Mouse (Mus musculus): ENCODE measurements around the gene Sult2b1. TPM values are rescaled to one million over a fixed set of nuclear protein-coding genes. Genes with fewer than 3 reads are reported as not detected.

The Sult2b1 gene
- polyA plus RNA-seq, 1 experiment from 2014 or later = 5.2 TPM

DNA sequence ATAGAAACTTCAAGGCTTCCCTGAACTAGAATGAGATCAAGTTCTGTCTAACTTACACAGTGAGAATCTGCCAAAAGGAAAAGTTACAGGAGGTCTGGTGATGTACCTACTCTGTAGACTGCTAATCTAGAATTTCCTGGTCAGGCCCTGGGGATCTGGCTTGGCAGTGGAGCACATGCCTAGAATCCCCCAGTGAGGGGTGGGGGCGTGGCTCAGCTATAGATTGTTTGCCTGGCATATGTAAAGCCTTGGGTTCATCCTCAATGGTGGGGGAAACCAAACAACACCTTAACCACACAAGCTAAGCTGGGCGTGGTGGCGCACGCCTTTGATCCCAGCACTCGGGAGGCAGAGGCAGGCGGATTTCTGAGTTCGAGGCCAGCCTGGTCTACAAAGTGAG, 86.6 kb downstream of the Sult2b1 start:
- Histone ChIP-seq H3K4me3 (no peak overlapping the region), H3K4me1 (replicated peaks) (peaks cover 42% of the 10 kb centered on the region), H3K27ac (replicated peaks) (no peak overlapping the region), H3K9ac (no peak overlapping the region), H3K27me3 (peaks cover 27% of the 10 kb centered on the region), H3K9me3 (no peaks in the 10 kb centered on the region), H3K36me3 (no peaks in the 10 kb centered on the region), H3K4me2 (no peak overlapping the region)
- WGBS = 89% methylated on average over 7 of the region's 7 CpGs
- ATAC-seq (ENCODE audit: low read depth) = no peak

DNA sequence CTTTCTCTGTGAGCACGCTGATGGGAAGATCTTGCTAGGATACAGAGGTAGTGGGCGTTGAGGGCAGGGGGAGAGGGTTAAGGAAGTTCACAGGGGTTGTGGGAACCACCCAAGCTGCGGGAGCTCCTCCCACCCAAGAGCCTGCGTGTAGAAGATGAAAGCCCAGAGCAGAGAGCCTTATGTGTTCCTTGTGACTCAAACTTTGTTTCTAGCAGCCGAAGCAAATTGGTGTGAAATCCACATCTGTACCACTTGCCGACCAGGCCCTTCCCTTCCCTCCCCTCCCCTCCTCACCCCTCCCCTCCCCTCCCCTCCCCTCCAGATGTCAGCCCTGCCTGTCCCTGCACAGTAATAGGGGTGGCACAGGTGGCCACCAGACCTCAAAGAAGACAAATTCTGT, 89.4 kb downstream of the Sult2b1 start:
- no peaks in the 10 kb centered on the region for H3K36me3 ChIP-seq
- WGBS = 4% methylated on average over 6 of the region's 6 CpGs
- no peak overlapping the region for H3K4me2 ChIP-seq
- no peak overlapping the region for H3K9ac ChIP-seq
- peaks cover 22% of the 10 kb centered on the region for H3K27me3 ChIP-seq
- no peak for ATAC-seq (ENCODE audit: low read depth)
- H3K27ac ChIP-seq (replicated peaks) = no peak overlapping the region
- H3K9me3 ChIP-seq = no peaks in the 10 kb centered on the region
- no peak overlapping the region for H3K4me3 ChIP-seq
- peaks cover 18% of the 10 kb centered on the region for H3K4me1 ChIP-seq (replicated peaks)

DNA sequence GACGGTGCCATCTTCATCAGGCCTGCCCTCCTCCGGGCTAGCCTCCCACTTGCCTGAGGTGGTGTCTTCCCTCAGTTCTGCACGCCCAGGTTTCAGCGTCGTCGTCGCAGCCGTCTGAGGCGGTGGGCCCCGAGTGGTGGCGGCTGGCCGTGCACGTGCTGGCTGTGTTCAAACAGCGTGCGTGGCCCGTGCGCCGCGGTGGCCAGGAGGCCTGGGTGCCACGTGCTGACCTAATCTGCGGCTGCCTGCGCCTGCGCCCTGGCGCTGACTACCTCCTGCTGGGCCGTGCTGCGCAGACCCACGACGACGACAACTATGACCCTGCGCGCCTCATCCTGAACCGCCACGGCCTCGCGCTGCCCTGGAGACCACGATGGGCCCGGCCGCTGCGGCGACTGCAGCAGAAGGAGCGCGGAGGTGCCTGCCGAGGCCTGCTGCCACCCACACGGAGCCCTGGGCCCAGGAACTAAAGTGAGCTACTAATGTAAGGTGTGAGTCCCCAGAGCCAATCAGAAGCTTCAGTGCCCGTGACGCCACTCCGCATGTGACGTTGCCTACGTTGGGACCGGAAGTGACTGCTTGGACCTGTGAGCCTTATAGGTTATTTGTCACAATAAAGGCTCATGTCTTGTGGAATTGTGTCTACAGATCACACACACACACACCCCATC, 90.4 kb downstream of the Sult2b1 start, which contains the start of gene Sec1:
Gene Sec1, minus strand, starts transcription at position 482 of the 671 bp plus-strand sequence.
- H3K9me3 ChIP-seq = no peaks in the 10 kb centered on the region
- no peak within 1 kb of the TSS for H3K9ac ChIP-seq
- no peaks in the 10 kb centered on the region for H3K36me3 ChIP-seq
- H3K27me3 ChIP-seq = peaks cover 12% of the 10 kb centered on the region
- 87% methylated on average over 50 of the region's 50 CpGs for WGBS
- H3K27ac ChIP-seq (replicated peaks) = no peak within 1 kb of the TSS
- peaks cover 8% of the 10 kb centered on the region; the same call in 1 of the 2 replicates for H3K4me1 ChIP-seq (replicated peaks)
- ATAC-seq (ENCODE audit: low read depth) = no peak
- no peak within 1 kb of the TSS for H3K4me2 ChIP-seq
- no peak within 1 kb of the TSS for H3K4me3 ChIP-seq

DNA sequence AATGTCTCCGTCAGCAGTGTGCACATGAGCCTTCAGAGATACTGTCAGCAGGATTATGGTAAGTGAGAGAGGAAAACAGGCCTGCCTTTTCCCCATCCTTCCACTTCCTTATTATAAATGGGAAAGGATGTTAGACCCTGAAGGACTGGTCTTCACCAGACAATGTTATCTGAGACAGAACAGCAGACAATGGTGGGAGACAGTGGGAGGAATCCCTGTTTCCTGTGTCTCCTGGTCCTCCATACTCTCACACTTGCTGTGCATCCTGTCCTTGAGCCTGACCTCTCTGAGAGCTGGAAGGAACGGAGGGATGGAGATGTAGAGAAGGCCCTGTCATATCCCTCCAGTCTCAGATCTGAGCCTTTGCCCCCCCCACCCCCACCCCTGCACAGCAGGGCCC, 92.1 kb downstream of the Sult2b1 start:
- Histone ChIP-seq H3K9ac (no peak overlapping the region), H3K36me3 (no peaks in the 10 kb centered on the region), H3K27me3 (no peaks in the 10 kb centered on the region; the same call in 1 of the 2 replicates), H3K27ac (replicated peaks) (no peak overlapping the region), H3K4me3 (no peak overlapping the region), H3K4me2 (no peak overlapping the region), H3K4me1 (replicated peaks) (no peaks in the 10 kb centered on the region; the same call in 1 of the 2 replicates), H3K9me3 (no peaks in the 10 kb centered on the region)
- no peak for ATAC-seq (ENCODE audit: low read depth)
- WGBS = 88% methylated on average over 2 of the region's 2 CpGs

DNA sequence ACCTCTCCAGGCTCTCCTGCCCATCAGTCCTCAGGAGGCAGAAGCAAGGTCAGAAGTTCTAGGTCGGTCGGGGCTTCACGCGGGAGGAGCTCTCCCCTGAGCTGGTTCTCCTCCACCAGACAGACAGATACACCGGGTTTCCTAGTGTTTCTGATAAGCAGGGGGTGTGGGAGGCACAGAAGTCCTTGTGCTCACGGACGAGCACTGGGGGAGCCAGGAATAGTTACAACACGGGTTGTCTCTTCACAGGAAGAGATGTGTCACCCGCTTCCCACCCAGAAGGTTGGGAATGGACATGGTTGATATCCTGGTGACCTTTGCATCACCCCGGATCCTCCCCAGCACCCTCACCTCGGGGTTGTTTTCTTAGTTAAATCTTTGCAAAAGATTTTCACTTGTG, 94.7 kb downstream of the Sult2b1 start:
- WGBS = 76% methylated on average over 11 of the region's 11 CpGs

DNA sequence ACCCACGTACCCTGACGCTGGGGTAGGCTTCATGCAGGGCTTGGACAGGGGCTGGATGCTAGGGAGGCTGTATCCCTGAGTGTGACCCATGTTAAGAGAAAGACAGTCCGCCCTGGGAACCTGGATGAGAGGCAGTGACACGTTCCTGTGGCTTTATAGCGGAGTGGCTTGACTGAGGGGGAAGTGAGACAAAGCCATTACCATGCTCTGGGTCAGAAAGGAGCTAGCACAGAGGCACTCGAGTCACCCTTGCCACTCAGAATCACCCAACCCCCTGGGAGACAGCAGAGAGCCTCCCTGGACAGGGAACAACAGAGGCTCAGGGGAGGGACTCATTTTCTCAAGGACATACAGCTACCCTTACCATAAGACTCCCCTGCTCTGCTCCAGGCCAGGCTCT, 95.4 kb downstream of the Sult2b1 start:
- no peak overlapping the region for H3K27ac ChIP-seq (replicated peaks)
- 60% methylated on average over 6 of the region's 6 CpGs for WGBS
- H3K4me3 ChIP-seq = no peak overlapping the region
- no peaks in the 10 kb centered on the region; the same call in 1 of the 2 replicates for H3K27me3 ChIP-seq
- H3K36me3 ChIP-seq = no peaks in the 10 kb centered on the region
- peaks cover 20% of the 10 kb centered on the region for H3K4me1 ChIP-seq (replicated peaks)
- H3K9ac ChIP-seq = no peak overlapping the region
- ATAC-seq (ENCODE audit: low read depth) = no peak
- no peaks in the 10 kb centered on the region for H3K9me3 ChIP-seq
- no peak overlapping the region for H3K4me2 ChIP-seq

More for the DNA sequence above, 94.7 kb downstream of the Sult2b1 start:
- H3K4me3 ChIP-seq = no peak overlapping the region
- no peaks in the 10 kb centered on the region for H3K9me3 ChIP-seq
- no peak overlapping the region for H3K27ac ChIP-seq (replicated peaks)
- ATAC-seq (ENCODE audit: low read depth) = no peak
- H3K27me3 ChIP-seq = no peaks in the 10 kb centered on the region; the same call in 1 of the 2 replicates
- H3K9ac ChIP-seq = no peak overlapping the region
- H3K4me2 ChIP-seq = no peak overlapping the region
- peaks cover 20% of the 10 kb centered on the region for H3K4me1 ChIP-seq (replicated peaks)
- H3K36me3 ChIP-seq = no peaks in the 10 kb centered on the region

DNA sequence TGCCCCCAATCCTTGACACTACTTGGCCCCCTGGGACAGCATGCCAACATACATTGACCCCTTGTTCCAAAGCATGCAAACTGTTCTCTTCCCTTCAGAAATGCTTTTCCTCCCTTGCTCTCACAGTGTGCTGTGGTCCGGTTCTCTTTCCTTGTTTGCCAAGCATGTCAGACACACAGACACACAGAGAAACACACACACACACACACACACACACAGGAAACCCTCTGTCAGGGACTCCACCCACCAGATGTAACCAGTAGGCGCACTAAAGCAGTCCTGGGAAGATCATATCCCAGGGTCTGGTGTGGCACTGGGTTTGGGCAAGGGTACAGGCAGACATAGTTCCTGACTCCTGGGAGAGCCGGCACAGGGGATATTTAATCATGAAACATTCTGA, 97.6 kb downstream of the Sult2b1 start:
- ATAC-seq (ENCODE audit: low read depth) = no peak
- H3K4me3 ChIP-seq = no peak overlapping the region
- H3K36me3 ChIP-seq = no peaks in the 10 kb centered on the region
- 70% methylated on average over 3 of the region's 3 CpGs for WGBS
- no peak overlapping the region for H3K27ac ChIP-seq (replicated peaks)
- H3K9ac ChIP-seq = 0 out of 2 replicates have a peak overlapping the region, but pooled peaks have one; percentile 4
- peaks cover 31% of the 10 kb centered on the region for H3K4me1 ChIP-seq (replicated peaks)
- no peak overlapping the region for H3K4me2 ChIP-seq
- no peaks in the 10 kb centered on the region for H3K9me3 ChIP-seq
- no peaks in the 10 kb centered on the region; the same call in 1 of the 2 replicates for H3K27me3 ChIP-seq

DNA sequence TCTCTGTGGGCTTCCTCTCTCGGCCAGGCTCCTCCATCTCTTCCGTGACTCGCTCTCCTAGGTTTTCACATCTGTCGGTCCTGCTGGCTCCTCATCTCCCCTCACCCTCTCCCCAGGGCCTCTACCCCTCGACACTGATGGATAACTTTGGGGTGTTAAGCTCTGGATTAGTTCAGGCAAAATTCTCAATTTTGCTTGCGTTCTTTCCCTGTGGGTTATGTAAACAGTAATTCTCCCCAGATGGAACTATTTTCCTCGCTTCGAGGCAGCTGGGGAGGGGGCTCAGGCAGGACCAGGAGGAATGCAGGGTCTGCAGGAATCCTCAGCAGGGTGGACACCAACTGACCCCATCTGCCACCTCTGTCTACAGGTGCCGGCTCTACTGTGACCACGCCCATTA, 98.7 kb downstream of the Sult2b1 start:
- Histone ChIP-seq H3K36me3 (no peaks in the 10 kb centered on the region), H3K9ac (no peak overlapping the region), H3K27ac (replicated peaks) (no peak overlapping the region), H3K4me1 (replicated peaks) (peaks cover 31% of the 10 kb centered on the region), H3K4me2 (no peak overlapping the region), H3K27me3 (no peaks in the 10 kb centered on the region; the same call in 1 of the 2 replicates), H3K9me3 (no peaks in the 10 kb centered on the region), H3K4me3 (no peak overlapping the region)
- WGBS = 63% methylated on average over 10 of the region's 10 CpGs
- ATAC-seq (ENCODE audit: low read depth) = no peak

DNA sequence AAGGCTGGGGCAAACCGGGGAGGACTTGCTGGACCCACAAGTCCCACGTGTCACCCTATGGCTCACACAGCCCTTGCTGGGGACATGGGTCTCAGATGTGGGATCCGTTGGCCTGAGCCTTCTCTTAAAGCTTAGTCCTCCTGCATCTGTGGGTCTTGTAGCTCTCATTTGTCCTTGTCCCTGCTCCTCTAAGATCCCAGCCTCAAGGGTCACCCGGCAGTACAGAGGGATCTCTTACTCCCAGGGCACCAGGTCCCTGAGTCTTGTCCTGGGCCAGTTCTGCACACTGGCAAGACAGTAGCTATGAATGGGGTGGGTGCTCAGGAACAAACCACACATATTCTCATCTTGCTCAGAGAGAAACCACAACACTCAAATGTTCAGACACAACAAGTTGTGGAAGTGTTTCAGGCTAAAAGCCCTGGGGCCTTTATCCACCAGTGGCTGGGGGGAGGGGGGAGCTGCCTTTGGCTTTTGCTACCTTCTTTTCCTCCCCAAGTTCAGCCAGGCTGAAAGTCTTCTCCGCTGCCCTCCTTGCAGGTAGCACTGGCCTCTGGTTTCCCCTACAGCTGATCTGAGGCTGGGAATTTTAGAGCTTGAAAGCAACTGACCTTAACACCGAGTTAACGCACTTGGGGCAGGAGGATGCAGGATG, 100.9 kb downstream of the Sult2b1 start, which contains the start of gene Ntn5:
Gene Ntn5, plus strand, starts transcription at position 627 of the 655 bp plus-strand sequence.
- Histone ChIP-seq H3K4me1 (replicated peaks) (peaks cover 31% of the 10 kb centered on the region), H3K27ac (replicated peaks) (no peak within 1 kb of the TSS), H3K4me3 (no peak within 1 kb of the TSS), H3K4me2 (no peak within 1 kb of the TSS; the same call in 1 of the 2 replicates), H3K9me3 (no peaks in the 10 kb centered on the region), H3K27me3 (no peaks in the 10 kb centered on the region), H3K9ac (peak within 1 kb of the TSS; percentile 43; the same call in 1 of the 2 replicates), H3K36me3 (no peaks in the 10 kb centered on the region)
- no peak for ATAC-seq (ENCODE audit: low read depth)
- WGBS = 77% methylated on average over 7 of the region's 7 CpGs

DNA sequence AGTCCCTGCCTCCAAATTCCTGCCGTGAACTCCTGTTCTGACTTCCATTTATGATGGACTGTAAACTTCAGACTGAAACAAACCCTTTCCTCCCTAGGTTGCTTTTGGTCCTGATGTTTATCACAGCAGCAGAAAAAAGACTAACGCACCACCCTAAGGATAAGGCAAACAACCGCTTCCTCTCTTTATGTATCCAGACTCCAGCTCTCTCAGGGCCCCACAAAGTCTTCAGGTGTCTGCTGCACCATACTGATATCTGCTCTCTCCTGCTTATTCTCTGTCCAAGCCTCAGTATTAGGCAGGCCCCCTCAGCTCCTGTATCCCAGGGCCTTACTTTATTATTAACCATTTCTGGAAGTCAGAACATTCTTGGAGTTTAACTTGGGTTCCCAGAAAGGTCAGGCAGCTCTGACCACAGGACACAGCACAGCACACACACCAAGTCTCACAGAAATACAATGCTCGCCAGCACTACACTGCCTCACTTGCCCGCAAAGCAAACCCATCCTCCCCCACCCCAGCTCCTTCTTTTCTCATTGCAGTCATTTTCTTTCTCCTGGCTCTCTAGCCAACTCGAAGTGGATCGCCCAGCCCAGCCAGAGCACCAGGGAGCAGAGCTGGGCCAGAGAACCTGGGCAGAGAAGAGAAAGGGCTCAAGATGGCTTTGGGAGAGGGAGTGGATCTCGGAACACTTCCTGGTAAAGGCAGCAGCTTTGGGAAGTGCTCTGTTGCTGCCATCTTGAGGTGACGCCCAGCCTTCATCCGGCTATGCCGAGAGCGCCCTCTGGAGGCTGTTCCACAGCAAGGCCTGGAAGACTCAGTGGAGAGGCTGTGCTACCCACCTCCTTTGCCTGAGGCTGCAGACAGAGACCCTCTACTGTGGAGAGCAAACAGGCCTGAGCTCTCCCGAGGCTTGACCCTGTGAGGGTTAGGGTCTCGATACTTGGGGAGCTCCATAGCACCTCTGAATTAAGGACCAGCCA, 102.0 kb downstream of the Sult2b1 start:
- Histone ChIP-seq H3K4me1 (replicated peaks) (peaks cover 31% of the 10 kb centered on the region), H3K9ac (peak overlapping the region; percentile 43; the same call in 1 of the 2 replicates), H3K36me3 (no peaks in the 10 kb centered on the region), H3K9me3 (no peaks in the 10 kb centered on the region), H3K4me3 (no peak overlapping the region), H3K4me2 (peak overlapping the region; percentile 40), H3K27ac (replicated peaks) (peak overlapping the region; percentile 35; the same call in 1 of the 2 replicates), H3K27me3 (no peaks in the 10 kb centered on the region)
- ATAC-seq (ENCODE audit: low read depth) = peak; percentile 82
- 31% methylated on average over 14 of the region's 14 CpGs for WGBS

DNA sequence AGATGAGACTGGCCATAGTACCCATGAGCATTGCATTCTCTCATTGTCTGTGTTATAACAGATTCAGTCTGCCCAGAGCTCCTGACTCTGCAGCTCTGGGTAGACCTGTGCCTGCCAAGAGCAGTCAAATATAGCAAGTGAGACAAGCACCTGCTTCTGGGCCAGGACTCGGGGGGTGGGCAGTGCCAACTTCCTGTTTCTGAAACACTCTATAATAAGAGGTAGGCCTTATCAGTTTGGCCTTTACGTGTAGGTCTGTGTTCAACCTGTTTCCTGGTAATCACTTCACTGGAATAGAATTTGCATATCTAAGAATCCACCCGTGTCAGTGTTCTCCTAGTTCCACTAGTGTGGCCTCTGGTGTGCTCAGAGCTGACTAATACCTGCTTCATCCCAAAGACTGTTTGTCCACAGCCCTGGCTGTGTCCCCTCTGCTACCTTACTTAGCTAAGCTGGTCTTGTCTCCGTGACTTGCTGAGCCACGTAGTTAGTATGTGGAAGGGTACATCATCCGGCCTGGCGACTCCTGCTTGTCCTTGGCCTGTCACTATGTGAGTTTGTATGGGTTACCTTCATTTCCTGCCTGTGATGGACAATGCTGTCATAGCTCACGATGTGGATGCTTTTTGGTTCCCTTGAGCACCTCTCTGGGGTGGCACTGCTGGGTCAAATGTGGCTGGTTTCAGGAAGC, 103.3 kb downstream of the Sult2b1 start:
- 85% methylated on average over 8 of the region's 8 CpGs for WGBS
- Histone ChIP-seq H3K36me3 (no peaks in the 10 kb centered on the region), H3K4me2 (no peak overlapping the region), H3K9ac (no peak overlapping the region), H3K9me3 (no peaks in the 10 kb centered on the region), H3K27me3 (no peaks in the 10 kb centered on the region), H3K27ac (replicated peaks) (no peak overlapping the region), H3K4me3 (no peak overlapping the region), H3K4me1 (replicated peaks) (peaks cover 19% of the 10 kb centered on the region)
- ATAC-seq (ENCODE audit: low read depth) = no peak

All from neural tube, embryonic 13.5 days (tissue).